ENCODE assay signal across 17 mouse cellular contexts in genomic region chr9:69514206-69514605, GRCm38 (mm10).
A peak's percentile ranks its signal among the peaks of the same experiment; 100 is the strongest.
DNase-seq lines count a peak whose midpoint lies in the region; ATAC-seq lines count a peak whose summit lies in the region.
"Had no signal": no experiment of that assay in that cellular context is flagged by ENCODE, and none has a peak within 500 bp of the region (broad histone marks: within the 10 kb centered on the region; RNA-seq: fewer than 3 reads in every experiment).

No protein-coding gene starts in this region.

- H3K36me3 ChIP-seq in heart, embryonic 12.5 days, result no peaks in the 10 kb centered on the region
- H3K36me3 ChIP-seq: embryonic facial prominence, embryonic 12.5 days; heart, embryonic 10.5 days; heart, embryonic 15.5 days; hindbrain, embryonic 13.5 days had no signal

- WGBS in heart, embryonic 12.5 days, result 58% methylated on average over 8 of the region's 8 CpGs

- DNase-seq in cerebellum, postnatal 14 days, result peak; percentile 63 to 65
- DNase-seq in cerebellum, adult 9-10 months, result no peak
- peak; percentile 43 for DNase-seq in heart, adult 11 months
- DNase-seq in right cerebral cortex, postnatal 14 days, result peak; percentile 21
- no peak for DNase-seq in right cerebral cortex, adult 18-20 months
- no peak for DNase-seq in layer of hippocampus, postnatal 36 days
- DNase-seq: adrenal gland, postnatal 10 days; cerebellum, adult 18-20 months; gastrocnemius, postnatal 36 days; heart, adult 18-20 months; heart, postnatal 14 days had no signal

- no peak overlapping the region for H3K9ac ChIP-seq in heart, embryonic 12.5 days
- H3K9ac ChIP-seq: embryonic facial prominence, embryonic 12.5 days; heart, embryonic 15.5 days; hindbrain, embryonic 13.5 days had no signal

- H3K4me3 ChIP-seq in heart, embryonic 12.5 days, result no peak overlapping the region
- H3K4me3 ChIP-seq: embryonic facial prominence, embryonic 12.5 days; heart, embryonic 10.5 days; heart, embryonic 15.5 days; hindbrain, embryonic 13.5 days had no signal

- no peak overlapping the region for H3K27ac ChIP-seq in heart, embryonic 12.5 days (ENCODE audit: poor library complexity, severe bottlenecking)
- H3K27ac ChIP-seq: embryonic facial prominence, embryonic 12.5 days; heart, embryonic 10.5 days; heart, embryonic 15.5 days; hindbrain, embryonic 13.5 days; hindbrain, postnatal 0 days had no signal

- no peak for ATAC-seq in heart, embryonic 12.5 days (ENCODE audit: insufficient number of reproducible peaks, low FRiP score)
- ATAC-seq: hindbrain, postnatal 0 days had no signal

- H3K27me3 ChIP-seq in heart, embryonic 12.5 days (replicated peaks), result no peaks in the 10 kb centered on the region
- H3K27me3 ChIP-seq: embryonic facial prominence, embryonic 12.5 days had no signal

- peaks cover 8% of the 10 kb centered on the region; the same call in 1 of the 2 replicates for H3K4me1 ChIP-seq in heart, embryonic 12.5 days (replicated peaks)
- H3K4me1 ChIP-seq: embryonic facial prominence, embryonic 12.5 days had no signal

- H3K9me3 ChIP-seq in heart, embryonic 12.5 days (replicated peaks), result 0 out of 2 replicates have a peak, but pooled peaks cover 2% of the 10 kb centered on the region
- H3K9me3 ChIP-seq: embryonic facial prominence, embryonic 12.5 days; heart, embryonic 10.5 days; heart, embryonic 15.5 days; hindbrain, embryonic 13.5 days had no signal

- H3K4me2 ChIP-seq in heart, embryonic 12.5 days, result no peak overlapping the region
- H3K4me2 ChIP-seq: embryonic facial prominence, embryonic 12.5 days; heart, embryonic 15.5 days; hindbrain, embryonic 13.5 days had no signal

Comparison
In these comparisons a context has a peak if more than half of its experiments do, and no peak if none do; other contexts are left out.
1. DNase-seq: peak in cerebellum, postnatal 14 days (2 of 2), heart, adult 11 months (single experiment) and right cerebral cortex, postnatal 14 days (single experiment); none in cerebellum, adult 9-10 months (single experiment), right cerebral cortex, adult 18-20 months (single experiment) and layer of hippocampus, postnatal 36 days (0 of 2).